Mouse (Mus musculus) intestine, embryonic 16.5 days (tissue): ENCODE results near the gene Birc6. TPM values are rescaled to one million over a fixed set of nuclear protein-coding genes. Genes with fewer than 3 reads are reported as not detected.

Experiments
- ATAC-seq: fragments of 200-750 bp; cut with Nextera tagmentation; 2 replicates; pipeline ENCODE4 v1.8.0; 2017; ENCODE audit warnings: moderate TSS enrichment, moderate library complexity
- H3K27ac ChIP-seq: fragments of 300-500 bp; sonication (generic); 2 replicates; pipeline ENCODE4 v1.5.1; 2014; ENCODE audit warnings: mild to moderate bottlenecking, low read length
- H3K27me3 ChIP-seq: fragments of 300-500 bp; sonication (generic); replicated peaks from 2 replicates; pipeline ENCODE4 v1.6.1; 2014; ENCODE audit warnings: low read length, control low read depth, mixed read lengths; ENCODE audit not compliant: control insufficient read depth, insufficient read depth
- H3K36me3 ChIP-seq: fragments of 300-500 bp; sonication (generic); 2 replicates; pipeline ENCODE4 v1.6.1; 2014; ENCODE audit warnings: low read length, control low read depth; ENCODE audit not compliant: control insufficient read depth, insufficient read depth
- H3K4me1 ChIP-seq: fragments of 300-500 bp; sonication (generic); 2 replicates; pipeline ENCODE4 v1.6.1; 2014; ENCODE audit warnings: low read length, control low read depth, mixed read lengths; ENCODE audit not compliant: control insufficient read depth, insufficient read depth
- H3K4me2 ChIP-seq: fragments of 300-500 bp; sonication (generic); 2 replicates; pipeline ENCODE4 v1.6.1; 2014; ENCODE audit warnings: low read depth, low read length, control low read depth
- H3K4me3 ChIP-seq: fragments of 300-500 bp; sonication (generic); 2 replicates; pipeline ENCODE4 v1.5.1; 2014; ENCODE audit warnings: mild to moderate bottlenecking, low read length
- H3K9ac ChIP-seq: fragments of 300-500 bp; sonication (generic); 2 replicates; pipeline ENCODE4 v1.6.1; 2014; ENCODE audit warnings: low read depth, low read length
- H3K9me3 ChIP-seq: fragments of 300-500 bp; sonication (generic); 2 replicates; pipeline ENCODE4 v1.6.1; 2016; ENCODE audit warnings: low read length, control low read depth; ENCODE audit not compliant: control insufficient read depth
- WGBS: fragments of 180-500 bp; shearing (Covaris S2); extraction: QIAGEN DNeasy Blood & Tissue Kit; methylation state at CpG from one replicate; pipeline ENCODE4 v1.1.7; 2014; 5-methylcytosine and 5-hydroxymethylcytosine counted together
- polyA plus RNA-seq: library from polyadenylated mRNA; unstranded; fragments of >200 nt; fragmentation: Nextera tagmentation; extraction: Ambion mirVana; gene quantifications from 2 replicates; pipeline ENCODE4 v1.2.1, GENCODE M21; 2015

The Birc6 gene
- polyA plus RNA-seq, 1 experiment from 2014 or later, result 51.2 TPM

GRCm38 (mm10) chr17:74554118-74554517 lies 26.0 kb downstream of the Birc6 start:
- Histone ChIP-seq H3K9ac (no peak overlapping the region), H3K27me3 (no peaks in the 10 kb centered on the region), H3K9me3 (no peaks in the 10 kb centered on the region), H3K4me1 (no peaks in the 10 kb centered on the region), H3K27ac (no peak overlapping the region; the same call in 1 of the 2 replicates), H3K36me3 (0 out of 2 replicates have a peak, but pooled peaks cover 3% of the 10 kb centered on the region), H3K4me2 (no peak overlapping the region), H3K4me3 (no peak overlapping the region)
- ATAC-seq, result no peak
- 69% methylated on average over 5 of the region's 5 CpGs for WGBS

DNA sequence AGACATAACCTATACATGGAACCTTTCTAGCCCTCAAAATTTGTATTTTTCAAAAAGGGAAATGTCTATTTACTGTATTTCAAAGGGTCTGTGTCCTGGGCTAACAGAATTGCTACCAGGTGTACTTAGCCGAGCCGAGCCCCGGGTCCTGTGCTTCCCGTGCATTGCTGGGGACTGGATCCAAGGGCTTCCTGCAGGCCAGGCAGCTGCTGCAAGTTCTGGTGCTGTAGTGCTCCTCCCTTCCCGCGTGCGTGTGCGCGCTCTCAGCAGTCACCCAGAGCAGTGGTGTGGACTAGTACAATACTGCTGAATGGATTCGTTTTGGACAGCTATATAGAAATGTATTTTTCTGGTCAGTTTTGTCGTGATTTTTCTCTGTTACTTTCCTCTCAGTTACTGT lies 31.8 kb downstream of the Birc6 start:
- no peaks in the 10 kb centered on the region for H3K9me3 ChIP-seq
- no peaks in the 10 kb centered on the region for H3K36me3 ChIP-seq
- no peaks in the 10 kb centered on the region for H3K27me3 ChIP-seq
- no peak overlapping the region for H3K4me2 ChIP-seq
- H3K4me3 ChIP-seq, result no peak overlapping the region
- no peak overlapping the region for H3K9ac ChIP-seq
- ATAC-seq, result peak; percentile 53
- 88% methylated on average over 11 of the region's 11 CpGs for WGBS
- 0 out of 2 replicates have a peak, but pooled peaks cover 3% of the 10 kb centered on the region for H3K4me1 ChIP-seq
- 0 out of 2 replicates have a peak overlapping the region, but pooled peaks have one; percentile 28 for H3K27ac ChIP-seq

- Histone ChIP-seq H3K4me2 (no peak overlapping the region), H3K36me3 (no peaks in the 10 kb centered on the region), H3K4me3 (no peak overlapping the region), H3K9me3 (no peaks in the 10 kb centered on the region), H3K27me3 (no peaks in the 10 kb centered on the region), H3K27ac (no peak overlapping the region), H3K9ac (no peak overlapping the region), H3K4me1 (0 out of 2 replicates have a peak, but pooled peaks cover 3% of the 10 kb centered on the region)
- no peak for ATAC-seq
These were observed 36.1 kb downstream of the Birc6 start for GRCm38 (mm10) chr17:74564151-74564550.

- no peak for ATAC-seq
- no peak overlapping the region for H3K27ac ChIP-seq
- no peaks in the 10 kb centered on the region for H3K27me3 ChIP-seq
- no peaks in the 10 kb centered on the region for H3K4me1 ChIP-seq
- H3K36me3 ChIP-seq, result no peaks in the 10 kb centered on the region
- H3K4me3 ChIP-seq, result no peak overlapping the region
- no peak overlapping the region for H3K9ac ChIP-seq
- WGBS, result 67% methylated on average over 1 of the region's 1 CpGs
- H3K9me3 ChIP-seq, result no peaks in the 10 kb centered on the region
- no peak overlapping the region for H3K4me2 ChIP-seq
These were observed 41.1 kb downstream of the Birc6 start for GRCm38 (mm10) chr17:74569219-74569618.

DNA sequence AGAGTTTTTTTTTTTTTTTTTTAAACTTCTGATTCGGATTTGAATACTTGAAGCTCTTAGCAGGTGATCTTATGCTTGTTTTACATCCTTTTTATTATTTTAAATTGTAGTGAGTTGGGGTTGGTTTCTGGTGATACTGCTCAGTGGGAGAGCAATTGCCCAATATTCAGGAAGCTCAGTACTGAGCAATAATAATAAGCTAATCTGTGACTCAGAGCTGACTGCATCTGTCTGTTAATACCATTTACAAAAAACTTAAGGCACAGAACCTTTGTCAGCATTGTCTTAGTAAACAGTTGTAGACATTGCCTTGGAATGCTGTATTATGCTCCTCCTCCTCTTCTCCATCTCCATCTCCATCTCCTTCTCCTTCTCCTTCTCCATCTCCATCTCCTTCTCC lies 42.5 kb downstream of the Birc6 start:
- 88% methylated on average over 1 of the region's 1 CpGs for WGBS
- Histone ChIP-seq H3K9ac (no peak overlapping the region), H3K9me3 (no peaks in the 10 kb centered on the region)

DNA sequence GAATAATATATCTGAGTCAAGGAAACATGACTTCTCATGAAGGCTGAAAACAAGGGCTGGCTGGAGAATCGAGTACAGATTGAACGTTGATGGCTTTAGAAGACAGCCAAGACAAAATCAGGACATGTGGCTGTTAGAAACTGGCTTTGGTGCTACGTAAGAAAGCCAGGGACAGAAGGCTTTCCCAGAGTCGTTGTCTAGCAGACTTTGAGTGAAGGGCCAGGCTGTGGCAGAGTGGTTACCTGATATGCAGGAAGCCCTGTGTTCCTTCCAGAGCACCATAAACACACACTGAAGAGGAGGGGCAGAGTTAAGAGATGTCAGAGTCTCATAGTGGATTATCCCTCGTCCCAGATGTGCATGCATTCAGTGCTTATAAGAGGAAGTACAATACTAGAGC lies 49.1 kb downstream of the Birc6 start:
- 62% methylated on average over 5 of the region's 5 CpGs for WGBS
- Histone ChIP-seq H3K27me3 (no peaks in the 10 kb centered on the region), H3K4me2 (no peak overlapping the region), H3K36me3 (peaks cover 15% of the 10 kb centered on the region), H3K27ac (no peak overlapping the region), H3K4me3 (no peak overlapping the region), H3K9me3 (no peaks in the 10 kb centered on the region), H3K4me1 (no peaks in the 10 kb centered on the region), H3K9ac (no peak overlapping the region)
- ATAC-seq, result no peak

More for the DNA sequence above, 42.5 kb downstream of the Birc6 start:
- Histone ChIP-seq H3K4me1 (no peaks in the 10 kb centered on the region), H3K4me3 (no peak overlapping the region), H3K36me3 (no peaks in the 10 kb centered on the region), H3K27me3 (no peaks in the 10 kb centered on the region), H3K4me2 (no peak overlapping the region), H3K27ac (no peak overlapping the region)
- no peak for ATAC-seq

DNA sequence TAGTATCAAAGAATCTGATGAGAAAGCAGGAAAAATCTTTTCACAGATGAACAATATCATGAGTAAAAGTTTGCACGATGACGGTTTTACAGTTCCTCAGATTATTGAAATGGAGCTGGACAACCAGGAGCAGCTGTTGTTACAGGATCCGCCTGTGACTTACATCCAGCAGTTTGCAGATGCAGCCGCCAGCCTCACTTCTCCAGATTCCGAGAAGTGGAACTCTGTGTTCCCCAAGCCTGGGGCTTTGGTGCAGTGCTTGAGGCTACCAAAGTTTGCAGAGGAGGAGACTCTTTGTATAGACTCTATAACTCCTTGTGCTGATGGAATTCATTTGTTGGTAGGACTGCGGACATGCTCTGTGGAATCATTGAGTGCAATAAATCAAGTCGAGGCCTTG lies 51.5 kb downstream of the Birc6 start:
- no peaks in the 10 kb centered on the region for H3K9me3 ChIP-seq

DNA sequence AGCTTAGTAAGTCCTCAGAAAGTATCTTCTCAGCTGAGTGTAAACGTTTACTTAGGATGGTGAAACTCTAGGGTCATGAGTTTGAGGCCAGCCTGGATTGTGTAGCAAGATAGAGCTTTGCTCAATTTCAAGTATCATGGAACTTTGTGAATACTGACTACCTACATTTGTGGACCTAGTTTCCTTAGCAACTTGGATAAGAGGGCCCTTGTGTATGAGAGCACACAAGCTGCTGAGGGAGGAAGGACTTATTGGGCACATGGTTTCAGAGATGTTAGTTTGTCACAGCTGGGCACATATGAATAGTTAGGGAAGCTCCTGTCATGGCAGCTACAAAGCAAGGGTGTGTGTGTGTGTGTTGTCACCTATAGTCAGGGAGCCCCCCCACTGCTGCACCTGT lies 52.6 kb downstream of the Birc6 start:
- no peaks in the 10 kb centered on the region for H3K27me3 ChIP-seq

More for the DNA sequence above, 51.5 kb downstream of the Birc6 start:
- H3K4me1 ChIP-seq, result no peaks in the 10 kb centered on the region
- ATAC-seq, result no peak
- H3K27ac ChIP-seq, result no peak overlapping the region
- no peaks in the 10 kb centered on the region for H3K27me3 ChIP-seq
- 89% methylated on average over 7 of the region's 7 CpGs for WGBS
- no peak overlapping the region for H3K9ac ChIP-seq
- H3K4me2 ChIP-seq, result no peak overlapping the region
- peaks cover 15% of the 10 kb centered on the region for H3K36me3 ChIP-seq
- no peak overlapping the region for H3K4me3 ChIP-seq

DNA sequence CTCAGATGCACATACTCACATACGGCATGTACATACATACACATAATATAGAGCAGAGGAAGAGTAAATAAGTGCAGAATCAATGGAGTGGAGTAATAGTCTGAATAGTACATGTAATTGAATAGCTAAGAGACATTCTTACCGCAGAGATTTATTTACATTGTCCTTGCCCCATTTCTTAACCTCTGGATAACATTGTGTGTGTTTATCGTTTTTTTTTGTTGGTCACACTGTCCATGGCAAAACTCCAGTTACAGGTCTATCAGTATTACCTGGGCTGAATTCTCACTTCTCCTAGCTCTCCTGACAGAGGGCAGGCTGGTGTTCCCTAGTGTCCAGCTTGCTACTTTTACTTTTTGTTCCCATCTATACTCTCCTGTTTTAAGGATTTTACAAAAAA lies 58.7 kb downstream of the Birc6 start:
- WGBS, result 83% methylated on average over 3 of the region's 3 CpGs
- Histone ChIP-seq H3K4me2 (no peak overlapping the region), H3K36me3 (no peaks in the 10 kb centered on the region), H3K9ac (no peak overlapping the region), H3K27ac (no peak overlapping the region), H3K4me3 (no peak overlapping the region), H3K27me3 (no peaks in the 10 kb centered on the region), H3K4me1 (no peaks in the 10 kb centered on the region), H3K9me3 (no peaks in the 10 kb centered on the region)
- ATAC-seq, result no peak

More for the DNA sequence above, 52.6 kb downstream of the Birc6 start:
- H3K27ac ChIP-seq, result no peak overlapping the region
- peaks cover 15% of the 10 kb centered on the region for H3K36me3 ChIP-seq
- H3K9me3 ChIP-seq, result no peaks in the 10 kb centered on the region
- ATAC-seq, result no peak
- no peaks in the 10 kb centered on the region for H3K4me1 ChIP-seq
- 81% methylated on average over 1 of the region's 1 CpGs for WGBS
- H3K9ac ChIP-seq, result no peak overlapping the region
- no peak overlapping the region for H3K4me3 ChIP-seq
- H3K4me2 ChIP-seq, result no peak overlapping the region

DNA sequence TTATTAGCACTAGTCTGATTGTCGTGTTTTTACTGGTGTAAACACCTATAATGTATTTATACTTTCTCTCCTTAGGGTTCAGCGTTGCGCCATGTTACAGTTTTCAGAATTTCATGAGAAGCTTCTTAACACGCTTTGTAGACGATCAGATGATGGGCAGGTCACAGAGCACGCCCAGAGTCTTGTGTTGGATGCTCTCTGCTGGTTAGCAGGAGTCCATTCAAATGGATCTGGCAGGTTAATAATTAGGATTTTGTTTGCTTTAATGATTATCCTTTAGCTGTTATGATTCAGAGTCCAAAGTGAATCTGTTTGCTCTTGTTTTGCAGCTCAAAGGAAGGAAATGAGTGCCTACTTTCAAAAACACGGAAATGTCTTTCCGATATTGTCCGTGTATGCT lies 70.8 kb downstream of the Birc6 start:
- Histone ChIP-seq H3K4me1 (no peaks in the 10 kb centered on the region), H3K27ac (no peak overlapping the region), H3K9ac (no peak overlapping the region), H3K4me2 (no peak overlapping the region), H3K9me3 (no peaks in the 10 kb centered on the region), H3K36me3 (peaks cover 6% of the 10 kb centered on the region), H3K27me3 (no peaks in the 10 kb centered on the region), H3K4me3 (no peak overlapping the region)
- 77% methylated on average over 9 of the region's 9 CpGs for WGBS
- peak; percentile 88 for ATAC-seq
